Mouse (Mus musculus): Measurements from ENCODE around the gene Ifng.

- TF ChIP-seq MYOD1 (IDR thresholded peaks at IDR 0.05; ENCODE audit: control insufficient read depth, insufficient read length, low read depth), result no peak
- TF ChIP-seq MAX (IDR thresholded peaks at IDR 0.05), result no peak
- no peak for TF ChIP-seq CTCF (IDR thresholded peaks at IDR 0.05; ENCODE audit: control insufficient read depth, insufficient read depth, insufficient read length)
- no peak for TF ChIP-seq USF1 (IDR thresholded peaks at IDR 0.05; ENCODE audit: low read depth)
- TF ChIP-seq MYOG (IDR thresholded peaks at IDR 0.05; ENCODE audit: control insufficient read depth, extremely low read depth, insufficient read length), result no peak
These were observed 5.1 kb downstream of the Ifng start for GRCm38 (mm10) chr10:118445978-118446377.
